In genomic region chr5:114771796-114772195, GRCm38 (mm10) we compare ENCODE assay signal across 8 mouse cellular contexts. TPM values are rescaled to one million over a fixed set of nuclear protein-coding genes. Genes with fewer than 3 reads are reported as not detected.
DNase-seq lines count a peak whose midpoint lies in the region; ATAC-seq and TF ChIP-seq lines count a peak whose summit lies in the region.

No protein-coding gene starts in this region.

- intact Hi-C loops in left cerebral cortex, postnatal 10 days (cut with DNase I) = no loop called here

- H3K9ac ChIP-seq in lung, postnatal 0 days (replicated peaks; ENCODE audit: low read depth) = no peak overlapping the region
- H3K9ac ChIP-seq in forebrain, embryonic 14.5 days (ENCODE audit: low read length) = peak overlapping the region; percentile 96; the same call in 1 of the 2 replicates
- H3K9ac ChIP-seq in limb, embryonic 14.5 days (ENCODE audit: low read depth, low read length, severe bottlenecking) = peak overlapping the region; percentile 95; the same call in 1 of the 2 replicates
- no peak overlapping the region for H3K9ac ChIP-seq in stomach, embryonic 15.5 days

- TF ChIP-seq CTCF in lung, postnatal 0 days (IDR thresholded peaks at IDR 0.05) = no peak

- H3K36me3 ChIP-seq in lung, postnatal 0 days (ENCODE audit: insufficient read depth, low read length) = no peaks in the 10 kb centered on the region
- H3K36me3 ChIP-seq in forebrain, embryonic 14.5 days (ENCODE audit: control insufficient read depth, insufficient read depth, low read length) = no peaks in the 10 kb centered on the region
- H3K36me3 ChIP-seq in limb, embryonic 14.5 days (ENCODE audit: control insufficient read depth, insufficient read depth, low read length) = no peaks in the 10 kb centered on the region
- no peaks in the 10 kb centered on the region for H3K36me3 ChIP-seq in stomach, embryonic 15.5 days

- peak overlapping the region; percentile 100 for H3K4me3 ChIP-seq in lung, postnatal 0 days (ENCODE audit: low read depth, low read length)
- peak overlapping the region; percentile 100 for H3K4me3 ChIP-seq in forebrain, embryonic 14.5 days (ENCODE audit: low read depth, low read length)
- peak overlapping the region; percentile 98 for H3K4me3 ChIP-seq in limb, embryonic 14.5 days (replicated peaks; ENCODE audit: low read length)
- peak overlapping the region; percentile 99 for H3K4me3 ChIP-seq in stomach, embryonic 15.5 days (replicated peaks)

- H3K27ac ChIP-seq in lung, postnatal 0 days (ENCODE audit: low read length) = peak overlapping the region; percentile 95
- H3K27ac ChIP-seq in forebrain, embryonic 14.5 days (ENCODE audit: low read depth, low read length) = no peak overlapping the region
- H3K27ac ChIP-seq in limb, embryonic 14.5 days (replicated peaks; ENCODE audit: low read depth, low read length) = no peak overlapping the region
- no peak overlapping the region for H3K27ac ChIP-seq in stomach, embryonic 15.5 days

- no peak for TF ChIP-seq POLR2A in limb, embryonic 14.5 days (IDR thresholded peaks at IDR 0.05; ENCODE audit: borderline replicate concordance, extremely low read depth, insufficient read depth, insufficient read length)

- peak overlapping the region; percentile 83 for H3K4me2 ChIP-seq in lung, postnatal 0 days (replicated peaks; ENCODE audit: low read depth, low read length)
- H3K4me2 ChIP-seq in forebrain, embryonic 14.5 days (ENCODE audit: low read length) = peak overlapping the region; percentile 81
- peak overlapping the region; percentile 95 for H3K4me2 ChIP-seq in limb, embryonic 14.5 days (replicated peaks; ENCODE audit: low read depth, low read length, severe bottlenecking)
- H3K4me2 ChIP-seq in stomach, embryonic 15.5 days = peak overlapping the region; percentile 88

- 59% methylated on average over 8 of the region's 8 CpGs for WGBS in lung, postnatal 0 days
- 46% methylated on average over 8 of the region's 8 CpGs for WGBS in forebrain, embryonic 14.5 days
- WGBS in limb, embryonic 14.5 days = 77% methylated on average over 8 of the region's 8 CpGs
- WGBS in stomach, embryonic 15.5 days = 72% methylated on average over 8 of the region's 8 CpGs

- TF ChIP-seq EP300 in lung, postnatal 0 days (IDR thresholded peaks at IDR 0.05) = no peak

- ATAC-seq in lung, postnatal 0 days = no peak
- ATAC-seq in forebrain, embryonic 14.5 days = no peak
- no peak for ATAC-seq in limb, embryonic 14.5 days (ENCODE audit: low FRiP score, low read depth)
- no peak for ATAC-seq in stomach, embryonic 15.5 days (ENCODE audit: insufficient read depth, low FRiP score, low read depth)

- no peak for DNase-seq in lung, postnatal 0 days (ENCODE audit: low spot score)
- DNase-seq in lung, postnatal 4 days = no peak
- no peak for DNase-seq in forebrain, embryonic 14.5 days (ENCODE audit: low spot score)
- no peak for DNase-seq in limb, embryonic 14.5 days (ENCODE audit: low spot score)
- DNase-seq in left cerebral cortex, postnatal 10 days (ENCODE audit: extremely low spot score in 1 of 2, low spot score in 2 of 2) = no peak
- DNase-seq in ovary, postnatal 14 days (ENCODE audit: low spot score) = no peak
- DNase-seq in spleen, postnatal 36 days (ENCODE audit: low spot score in 2 of 2) = no peak

- no peaks in the 10 kb centered on the region for H3K27me3 ChIP-seq in lung, postnatal 0 days (replicated peaks; ENCODE audit: insufficient read depth, low read length)
- H3K27me3 ChIP-seq in forebrain, embryonic 14.5 days (replicated peaks; ENCODE audit: control insufficient read depth, insufficient read depth, low read length) = no peaks in the 10 kb centered on the region
- no peaks in the 10 kb centered on the region for H3K27me3 ChIP-seq in limb, embryonic 14.5 days (ENCODE audit: control insufficient read depth, insufficient read depth, low read length)
- no peaks in the 10 kb centered on the region for H3K27me3 ChIP-seq in stomach, embryonic 15.5 days (replicated peaks)

- no peaks in the 10 kb centered on the region for H3K9me3 ChIP-seq in lung, postnatal 0 days (ENCODE audit: low read length)
- H3K9me3 ChIP-seq in forebrain, embryonic 14.5 days (replicated peaks; ENCODE audit: control insufficient read depth, low read length) = no peaks in the 10 kb centered on the region
- H3K9me3 ChIP-seq in limb, embryonic 14.5 days (ENCODE audit: control insufficient read depth, low read length) = no peaks in the 10 kb centered on the region
- no peaks in the 10 kb centered on the region for H3K9me3 ChIP-seq in stomach, embryonic 15.5 days

- peaks cover 11% of the 10 kb centered on the region; the same call in 1 of the 2 replicates for H3K4me1 ChIP-seq in lung, postnatal 0 days (ENCODE audit: insufficient read depth, low read depth, low read length)
- H3K4me1 ChIP-seq in forebrain, embryonic 14.5 days (ENCODE audit: control insufficient read depth, insufficient read depth, low read length) = peaks cover 17% of the 10 kb centered on the region
- peaks cover 6% of the 10 kb centered on the region; the same call in 1 of the 2 replicates for H3K4me1 ChIP-seq in limb, embryonic 14.5 days (ENCODE audit: control insufficient read depth, insufficient read depth, low read length)
- peaks cover 10% of the 10 kb centered on the region; the same call in 1 of the 2 replicates for H3K4me1 ChIP-seq in stomach, embryonic 15.5 days

RNA-seq across cellular contexts. Expression of gene Ankrd13a, which starts 2.7 kb away (rescaled TPM):
- 110 and 115 TPM in 2 replicates for polyA plus RNA-seq in lung, postnatal 0 days (2015; fragmentation: Nextera tagmentation; extraction: Ambion mirVana)
- 25.8 and 32.3 TPM in 2 replicates for polyA plus RNA-seq in forebrain, embryonic 14.5 days (2014; fragmentation: Nextera tagmentation; extraction: Ambion mirVana)
- 48.6 and 51.6 TPM in 2 replicates for polyA plus RNA-seq in limb, embryonic 14.5 days (2012; rRNA removed)
- 65.3 and 67.6 TPM in 2 replicates for polyA plus RNA-seq in limb, embryonic 14.5 days (2014; fragmentation: Nextera tagmentation; extraction: Ambion mirVana)
- polyA plus RNA-seq in stomach, embryonic 15.5 days (2015; fragmentation: Nextera tagmentation; extraction: Ambion mirVana) = 48.9 and 49.0 TPM in 2 replicates
- total RNA-seq in left cerebral cortex, postnatal 10 days (2021) = 10 to 100 TPM; 34.7 to 36.3 TPM

RNA-seq across cellular contexts. Expression of gene Git2, which starts 3.5 kb away (rescaled TPM):
- 36.5 and 39.1 TPM in 2 replicates for polyA plus RNA-seq in lung, postnatal 0 days (2015; fragmentation: Nextera tagmentation; extraction: Ambion mirVana)
- 29.1 and 36.3 TPM in 2 replicates for polyA plus RNA-seq in forebrain, embryonic 14.5 days (2014; fragmentation: Nextera tagmentation; extraction: Ambion mirVana)
- polyA plus RNA-seq in limb, embryonic 14.5 days (2012; rRNA removed) = 64.2 and 66.4 TPM in 2 replicates
- polyA plus RNA-seq in limb, embryonic 14.5 days (2014; fragmentation: Nextera tagmentation; extraction: Ambion mirVana) = 41.6 and 44.3 TPM in 2 replicates
- 36.7 and 39.8 TPM in 2 replicates for polyA plus RNA-seq in stomach, embryonic 15.5 days (2015; fragmentation: Nextera tagmentation; extraction: Ambion mirVana)
- total RNA-seq in left cerebral cortex, postnatal 10 days (2021) = 10 to 100 TPM; 46.8 to 47.2 TPM

RNA-seq across cellular contexts. Expression of gene 1500011B03Rik, which starts 51.5 kb away (rescaled TPM):
- polyA plus RNA-seq in lung, postnatal 0 days (2015; fragmentation: Nextera tagmentation; extraction: Ambion mirVana) = 72.8 and 97.5 TPM in 2 replicates
- 255 and 273 TPM in 2 replicates for polyA plus RNA-seq in forebrain, embryonic 14.5 days (2014; fragmentation: Nextera tagmentation; extraction: Ambion mirVana)
- polyA plus RNA-seq in limb, embryonic 14.5 days (2012; rRNA removed) = 76.7 and 80.3 TPM in 2 replicates
- polyA plus RNA-seq in limb, embryonic 14.5 days (2014; fragmentation: Nextera tagmentation; extraction: Ambion mirVana) = 95.9 and 98.3 TPM in 2 replicates
- polyA plus RNA-seq in stomach, embryonic 15.5 days (2015; fragmentation: Nextera tagmentation; extraction: Ambion mirVana) = 78.6 and 82.0 TPM in 2 replicates
- 100 to 1,000 TPM; 165 to 184 TPM for total RNA-seq in left cerebral cortex, postnatal 10 days (2021)

Comparison
In these comparisons a context has a peak if more than half of its experiments do, and no peak if none do; other contexts are left out.
1. H3K9ac ChIP-seq: peak in forebrain, embryonic 14.5 days (single experiment) and limb, embryonic 14.5 days (single experiment); none in lung, postnatal 0 days (single experiment) and stomach, embryonic 15.5 days (single experiment).
2. Peak in every context shown above with its lines, with median percentiles within 50 percentile points of each other: H3K4me2 ChIP-seq and H3K4me3 ChIP-seq.